In genomic region chr13:15862941-15863340, GRCm38 (mm10) we compare ENCODE assay signal across 22 mouse cellular contexts.
DNase-seq lines count a peak whose midpoint lies in the region; ATAC-seq and TF ChIP-seq lines count a peak whose summit lies in the region.
"Had no signal": no experiment of that assay in that cellular context is flagged by ENCODE, and none has a peak within 500 bp of the region (broad histone marks: within the 10 kb centered on the region; RNA-seq: fewer than 3 reads in every experiment).

No protein-coding gene starts in this region.

- no peak for TF ChIP-seq CTCF in gastrocnemius, adult 2 months (IDR thresholded peaks at IDR 0.05)
- TF ChIP-seq CTCF in lung, embryonic 14.5 days (IDR thresholded peaks at IDR 0.05; ENCODE audit: low read depth) = no peak
- no peak for TF ChIP-seq CTCF in lung, postnatal 0 days (IDR thresholded peaks at IDR 0.05)

- intact Hi-C loops in gastrocnemius, adult 2 months (cut with DNase I) = no loop called here

- no peaks in the 10 kb centered on the region for H3K4me1 ChIP-seq in lung, embryonic 14.5 days (ENCODE audit: insufficient read depth)
- no peaks in the 10 kb centered on the region for H3K4me1 ChIP-seq in lung, postnatal 0 days (ENCODE audit: insufficient read depth, low read depth, low read length)
- H3K4me1 ChIP-seq in forebrain, embryonic 13.5 days = no peaks in the 10 kb centered on the region
- H3K4me1 ChIP-seq: embryonic facial prominence, embryonic 15.5 days; heart, embryonic 10.5 days; hindbrain, embryonic 13.5 days had no signal

- no peak overlapping the region for H3K4me2 ChIP-seq in lung, embryonic 14.5 days
- H3K4me2 ChIP-seq in lung, postnatal 0 days (replicated peaks; ENCODE audit: low read depth, low read length) = no peak overlapping the region
- H3K4me2 ChIP-seq in forebrain, embryonic 13.5 days = no peak overlapping the region
- H3K4me2 ChIP-seq: embryonic facial prominence, embryonic 15.5 days; hindbrain, embryonic 13.5 days had no signal

- no peak overlapping the region for H3K9ac ChIP-seq in lung, embryonic 14.5 days
- H3K9ac ChIP-seq in lung, postnatal 0 days (replicated peaks; ENCODE audit: low read depth) = no peak overlapping the region
- no peak overlapping the region for H3K9ac ChIP-seq in forebrain, embryonic 13.5 days
- H3K9ac ChIP-seq: embryonic facial prominence, embryonic 15.5 days; forebrain, postnatal 0 days; hindbrain, embryonic 13.5 days had no signal

- H3K27me3 ChIP-seq in lung, embryonic 14.5 days (ENCODE audit: insufficient read depth, low read length) = no peaks in the 10 kb centered on the region
- no peaks in the 10 kb centered on the region for H3K27me3 ChIP-seq in lung, postnatal 0 days (replicated peaks; ENCODE audit: insufficient read depth, low read length)
- no peaks in the 10 kb centered on the region for H3K27me3 ChIP-seq in forebrain, embryonic 13.5 days
- H3K27me3 ChIP-seq: CH12.LX; embryonic facial prominence, embryonic 15.5 days; hindbrain, embryonic 13.5 days had no signal

- no peak for TF ChIP-seq EP300 in lung, postnatal 0 days (IDR thresholded peaks at IDR 0.05)

- no peaks in the 10 kb centered on the region for H3K36me3 ChIP-seq in lung, embryonic 14.5 days (ENCODE audit: insufficient read depth)
- no peaks in the 10 kb centered on the region for H3K36me3 ChIP-seq in lung, postnatal 0 days (ENCODE audit: insufficient read depth, low read length)
- no peaks in the 10 kb centered on the region for H3K36me3 ChIP-seq in forebrain, embryonic 13.5 days (ENCODE audit: poor library complexity, severe bottlenecking)
- H3K36me3 ChIP-seq: embryonic facial prominence, embryonic 15.5 days; heart, embryonic 10.5 days; hindbrain, embryonic 13.5 days had no signal

- peak; percentile 15 for DNase-seq in gastrocnemius, adult 2 months
- DNase-seq in gastrocnemius, postnatal 10 days = no peak
- DNase-seq in lung, embryonic 14.5 days = peak; percentile 44
- no peak for DNase-seq in lung, postnatal 0 days (ENCODE audit: low spot score)
- peak; percentile 9 for DNase-seq in brain, adult 2 months (ENCODE audit: low read depth, low spot score)
- DNase-seq in testis, postnatal 10 days (ENCODE audit: low spot score) = no peak
- DNase-seq: adrenal gland, adult 8-10 months; cerebellum, adult 11-12 months; cerebellum, adult 9-11 months; cerebellum, postnatal 36 days; forebrain, postnatal 0 days; gastrocnemius, postnatal 36 days; heart, adult 11 months; heart, postnatal 10 days; heart, postnatal 4 days had no signal

- ATAC-seq in lung, embryonic 14.5 days (ENCODE audit: insufficient read depth) = no peak
- no peak for ATAC-seq in lung, postnatal 0 days
- ATAC-seq in hematopoietic stem cell, adult 5-6 weeks (replicated peaks in 1 of 2; ENCODE audit: insufficient read depth in 1 of 2, low FRiP score in 2 of 2, low TSS enrichment in 1 of 2, low read depth in 1 of 2, poor library complexity in 2 of 2, severe bottlenecking in 2 of 2) = peak; percentile 53 to 83; a peak in 3 of 4 replicates
- no peak for ATAC-seq in forebrain, embryonic 13.5 days
- ATAC-seq: forebrain, postnatal 0 days; hindbrain, postnatal 0 days had no signal

- H3K9me3 ChIP-seq in lung, embryonic 14.5 days (ENCODE audit: low read depth, low read length) = no peaks in the 10 kb centered on the region
- no peaks in the 10 kb centered on the region for H3K9me3 ChIP-seq in lung, postnatal 0 days (ENCODE audit: low read length)
- H3K9me3 ChIP-seq in forebrain, embryonic 13.5 days (replicated peaks) = no peaks in the 10 kb centered on the region
- H3K9me3 ChIP-seq: embryonic facial prominence, embryonic 15.5 days; heart, embryonic 10.5 days; hindbrain, embryonic 13.5 days had no signal

- H3K4me3 ChIP-seq in gastrocnemius, adult 2 months = no peak overlapping the region
- no peak overlapping the region for H3K4me3 ChIP-seq in lung, embryonic 14.5 days (ENCODE audit: low read depth, low read length)
- no peak overlapping the region for H3K4me3 ChIP-seq in lung, postnatal 0 days (ENCODE audit: low read depth, low read length)
- H3K4me3 ChIP-seq in forebrain, embryonic 13.5 days = no peak overlapping the region
- H3K4me3 ChIP-seq: embryonic facial prominence, embryonic 15.5 days; heart, embryonic 10.5 days; hindbrain, embryonic 13.5 days had no signal

- H3K27ac ChIP-seq in gastrocnemius, adult 2 months = no peak overlapping the region
- H3K27ac ChIP-seq in lung, embryonic 14.5 days (ENCODE audit: low read depth) = peak overlapping the region; percentile 15; the same call in 1 of the 2 replicates
- H3K27ac ChIP-seq in lung, postnatal 0 days (ENCODE audit: low read length) = no peak overlapping the region
- no peak overlapping the region for H3K27ac ChIP-seq in forebrain, embryonic 13.5 days
- H3K27ac ChIP-seq: embryonic facial prominence, embryonic 15.5 days; heart, embryonic 10.5 days; hindbrain, embryonic 13.5 days; hindbrain, postnatal 0 days had no signal

Comparison
In these comparisons a context has a peak if more than half of its experiments do, and no peak if none do; other contexts are left out.
1. DNase-seq: peak in gastrocnemius, adult 2 months (single experiment), lung, embryonic 14.5 days (single experiment) and brain, adult 2 months (single experiment); none in gastrocnemius, postnatal 10 days (single experiment), lung, postnatal 0 days (single experiment) and testis, postnatal 10 days (single experiment).
2. ATAC-seq: peak in hematopoietic stem cell, adult 5-6 weeks (2 of 2); none in lung, embryonic 14.5 days (single experiment), lung, postnatal 0 days (single experiment) and forebrain, embryonic 13.5 days (single experiment).